Mouse (Mus musculus) brown adipose tissue, adult 24 weeks (tissue): ENCODE results near the gene Hist2h4. TPM values are rescaled to one million over a fixed set of nuclear protein-coding genes. Genes with fewer than 3 reads are reported as not detected.
"Not testable (repeated sequence)": the region's sequence is repeated elsewhere in the genome, so short reads cannot be mapped to it uniquely, and the experiment has no call there.

Experiments used
- H3K27ac ChIP-seq: fragments of 200-500 bp; replicated peaks from 2 replicates; pipeline ENCODE4 v1.5.1; 2012; ENCODE audit warnings: low read depth, mild to moderate bottlenecking, low read length
- H3K4me1 ChIP-seq: fragments of 200-500 bp; 2 replicates; pipeline ENCODE4 v1.6.1; 2012; ENCODE audit warnings: low read length, mixed read lengths; ENCODE audit not compliant: control insufficient read depth, insufficient read depth, insufficient read length
- H3K4me3 ChIP-seq: fragments of 200-500 bp; 2 replicates; pipeline ENCODE4 v1.5.1; 2012; ENCODE audit warnings: low read depth, mild to moderate bottlenecking, low read length, moderate library complexity; ENCODE audit not compliant: insufficient read depth
- polyA plus RNA-seq: library from polyadenylated mRNA; stranded (reverse); fragments of >200 nt; gene quantifications from 2 replicates; pipeline ENCODE4 v1.2.4, GENCODE M21; 2012; ENCODE audit not compliant: missing spikeins, insufficient read depth, insufficient read length

Hist2h4 gene
- polyA plus RNA-seq, 1 experiment = 0.83 TPM

GRCm38 (mm10) chr3:96280660-96281059 is 17.5 kb upstream of the Hist2h4 start:
- Histone ChIP-seq H3K4me3 (no peak overlapping the region), H3K4me1 (no peaks in the 10 kb centered on the region), H3K27ac (no peak overlapping the region)

- H3K4me1 ChIP-seq = no peaks in the 10 kb centered on the region
- 0 out of 2 replicates have a peak overlapping the region, but pooled peaks have one; percentile 6 for H3K27ac ChIP-seq
- H3K4me3 ChIP-seq = peak overlapping the region; percentile 68
Observed at GRCm38 (mm10) chr3:96277800-96278624, 14.9 kb upstream of the Hist2h4 start.

- Histone ChIP-seq H3K4me3 (peak overlapping the region; percentile 27), H3K27ac (no peak overlapping the region), H3K4me1 (no peaks in the 10 kb centered on the region)
Observed at GRCm38 (mm10) chr3:96277428-96277799, 14.3 kb upstream of the Hist2h4 start.

- H3K27ac ChIP-seq = no peak overlapping the region
- no peaks in the 10 kb centered on the region for H3K4me1 ChIP-seq
- no peak overlapping the region for H3K4me3 ChIP-seq
Observed at GRCm38 (mm10) chr3:96273591-96274465, 10.7 kb upstream of the Hist2h4 start.

GRCm38 (mm10) chr3:96269511-96270474 is 6.7 kb upstream of the Hist2h4 start, which contains the start of gene Hist2h2bb:
Gene Hist2h2bb, plus strand, starts transcription at chr3:96269752.
- H3K4me1 ChIP-seq = no peaks in the 10 kb centered on the region
- peak within 1 kb of the TSS; percentile 61 for H3K4me3 ChIP-seq
- peak within 1 kb of the TSS; percentile 72 for H3K27ac ChIP-seq

GRCm38 (mm10) chr3:96268776-96269378 is 5.8 kb upstream of the Hist2h4 start:
- Histone ChIP-seq H3K27ac (peak overlapping the region; percentile 72), H3K4me3 (peak overlapping the region; percentile 51)
- not testable (repeated sequence) for H3K4me1 ChIP-seq

DNA sequence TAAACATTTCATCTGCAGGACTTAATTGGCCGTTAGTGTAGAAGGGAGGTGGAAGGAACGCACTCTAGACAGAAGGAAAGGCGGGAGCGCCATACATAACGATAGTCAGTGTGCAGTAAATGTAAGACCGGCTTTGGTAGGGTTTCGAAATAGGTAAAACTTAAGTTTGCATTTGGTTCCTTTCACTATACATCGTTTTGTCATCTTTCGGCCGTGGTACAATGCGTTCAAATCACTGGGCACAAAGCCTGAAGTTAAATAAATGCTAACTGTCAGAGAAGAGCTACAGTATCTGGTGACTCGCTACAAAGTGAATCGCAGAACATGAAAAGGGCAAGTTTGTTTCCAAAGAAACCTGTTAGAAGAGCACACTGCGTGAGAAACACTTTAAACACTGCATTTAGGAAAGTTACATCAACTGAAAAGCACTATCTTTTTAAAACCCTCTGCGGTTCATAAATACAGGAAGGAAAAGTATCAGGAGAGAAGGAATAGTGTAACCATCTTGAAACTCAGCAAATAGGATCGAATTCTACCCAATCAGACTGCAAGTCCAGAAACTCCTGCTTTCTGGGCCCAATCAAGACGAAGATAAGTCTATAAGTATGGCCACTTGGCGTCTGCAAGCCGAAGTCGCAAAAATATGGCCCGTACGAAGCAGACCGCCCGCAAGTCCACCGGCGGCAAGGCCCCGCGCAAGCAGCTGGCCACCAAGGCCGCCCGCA is 5.1 kb upstream of the Hist2h4 start, which contains the start of gene Hist2h3b:
Gene Hist2h3b, plus strand, starts transcription at position 604 of the 725 bp plus-strand sequence.
- H3K27ac ChIP-seq = peak within 1 kb of the TSS; percentile 72
- peaks cover 5% of the 10 kb centered on the region; the same call in 1 of the 2 replicates for H3K4me1 ChIP-seq
- H3K4me3 ChIP-seq = peak within 1 kb of the TSS; percentile 51

- Histone ChIP-seq H3K27ac (no peak overlapping the region), H3K4me1 (peaks cover 5% of the 10 kb centered on the region; the same call in 1 of the 2 replicates), H3K4me3 (no peak overlapping the region)
Observed at GRCm38 (mm10) chr3:96267541-96267940, 4.4 kb upstream of the Hist2h4 start.

DNA sequence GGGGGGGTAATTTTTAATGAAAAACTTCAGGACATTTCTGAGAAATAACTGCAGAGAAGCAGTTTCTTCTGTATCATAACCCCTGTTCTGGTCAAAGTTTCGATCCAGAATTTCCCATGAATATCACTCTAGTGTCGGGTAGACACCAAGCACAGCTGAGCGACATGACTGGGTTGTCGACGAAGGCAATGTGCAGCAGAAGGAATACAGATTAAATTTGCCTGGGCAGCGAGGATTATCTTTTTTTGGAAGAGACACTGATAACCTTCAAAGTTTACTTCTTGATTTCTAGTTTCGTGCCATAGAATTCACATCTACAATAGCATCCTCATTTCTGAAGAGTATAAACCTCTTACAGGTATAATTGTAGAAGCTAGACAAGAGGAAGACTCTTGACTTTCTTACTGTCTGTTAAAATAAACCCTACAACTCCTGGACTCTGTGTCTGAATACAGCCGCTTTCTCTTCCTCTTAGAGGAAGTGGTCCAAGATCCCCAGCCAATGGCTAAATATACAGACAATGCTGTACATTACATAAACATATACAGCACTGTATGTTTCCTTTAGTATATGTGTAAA is 3.1 kb upstream of the Hist2h4 start:
- H3K4me3 ChIP-seq = no peak overlapping the region
- H3K4me1 ChIP-seq = peaks cover 5% of the 10 kb centered on the region; the same call in 1 of the 2 replicates
- no peak overlapping the region for H3K27ac ChIP-seq

- Histone ChIP-seq H3K27ac (peak overlapping the region; percentile 97), H3K4me3 (peak overlapping the region; percentile 77)
Observed at GRCm38 (mm10) chr3:96264404-96264949, 1.4 kb upstream of the Hist2h4 start.

GRCm38 (mm10) chr3:96263558-96264403 is 670 bp upstream of the Hist2h4 start:
- Histone ChIP-seq H3K4me1 (peaks cover 5% of the 10 kb centered on the region; the same call in 1 of the 2 replicates), H3K27ac (peak overlapping the region; percentile 97), H3K4me3 (peak overlapping the region; percentile 77)

More at GRCm38 (mm10) chr3:96264404-96264949, 1.4 kb upstream of the Hist2h4 start:
- H3K4me1 ChIP-seq = peaks cover 5% of the 10 kb centered on the region; the same call in 1 of the 2 replicates

GRCm38 (mm10) chr3:96262216-96262875 is 765 bp downstream of the Hist2h4 start:
- H3K4me1 ChIP-seq = peaks cover 5% of the 10 kb centered on the region; the same call in 1 of the 2 replicates
- peak overlapping the region; percentile 94 for H3K4me3 ChIP-seq
- H3K27ac ChIP-seq = peak overlapping the region; percentile 94
